Mouse (Mus musculus) bone marrow, adult 2 months (tissue): Measurements from ENCODE around the gene Ripk4.

ENCODE experiments used
- CTCF ChIP-seq: fragments of 200-500 bp; IDR thresholded peaks from 2 replicates; pipeline ENCODE4 v1.5.1; 2011; ENCODE audit warnings: low read length, control low read depth; ENCODE audit not compliant: control insufficient read depth, insufficient read depth
- POLR2A ChIP-seq: fragments of 200-500 bp; IDR thresholded peaks from 2 replicates; pipeline ENCODE4 v1.6.1; 2011; ENCODE audit warnings: low read depth, mild to moderate bottlenecking, control low read depth, low read length, borderline replicate concordance; ENCODE audit not compliant: control insufficient read depth

DNA sequence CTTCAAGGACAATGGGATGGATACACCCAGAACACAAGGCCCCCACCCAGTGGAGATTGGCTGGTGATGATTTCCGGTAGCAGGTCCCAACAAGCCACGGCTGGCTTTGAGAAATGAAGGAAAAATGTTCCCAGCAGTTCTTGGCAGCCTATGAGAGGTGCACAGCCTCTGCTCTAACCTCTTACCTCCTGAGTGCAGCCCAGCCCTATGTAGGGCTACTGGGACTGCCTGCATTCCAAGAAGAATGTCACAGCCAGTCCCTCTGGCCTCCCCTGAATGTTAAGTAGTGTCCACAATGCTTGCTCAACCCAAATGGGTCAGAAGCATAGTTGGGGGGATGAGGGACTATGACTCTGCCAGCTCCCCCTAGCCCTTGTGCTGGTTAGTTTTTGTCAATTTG is 27.0 kb downstream of the Ripk4 start:
- TF ChIP-seq CTCF (no peak), POLR2A (no peak)
